Mouse (Mus musculus) heart, postnatal 4 days (tissue): ENCODE results near the gene Uba2. TPM values are rescaled to one million over a fixed set of nuclear protein-coding genes. Genes with fewer than 3 reads are reported as not detected.

Source experiments
- total RNA-seq, 2 experiments: library from RNA; stranded (reverse); gene quantifications; 2 replicates each; pipeline ENCODE4 v1.2.3; 2021

The Uba2 gene
- total RNA-seq, 2 experiments from 2014 or later: 61.8 to 70.6 TPM

Other genes starting within 250 kb of the Uba2 start
- gene Scgb2b26, start 224.6 kb downstream of the Uba2 start, total RNA-seq: not detected
- not detected for gene Scgb2b27, start 155.7 kb downstream of the Uba2 start, total RNA-seq
- gene Scgb1b27, start 148.1 kb downstream of the Uba2 start, total RNA-seq: not detected
- not detected for gene Scgb1b30, start 74.2 kb downstream of the Uba2 start, total RNA-seq
- 10 to 100 TPM; 32.0 to 34.8 TPM for gene Wtip, start 36.3 kb downstream of the Uba2 start, total RNA-seq
- 10 to 100 TPM; 24.7 to 25.9 TPM for gene Pdcd2l, start 27.1 kb upstream of the Uba2 start, total RNA-seq
- 100 to 1,000 TPM; 621 to 625 TPM for gene Gpi1, start 60.7 kb upstream of the Uba2 start, total RNA-seq
- gene Gm6096, start 81.4 kb upstream of the Uba2 start, total RNA-seq: not detected
- gene 4931406P16Rik, start 144.0 kb upstream of the Uba2 start, total RNA-seq: 10 to 100 TPM; 85.5 to 89.9 TPM
- gene Lsm14a, start 223.7 kb upstream of the Uba2 start, total RNA-seq: 100 to 1,000 TPM; 102 to 103 TPM